Mouse (Mus musculus) heart, postnatal 0 days (tissue): ENCODE measurements around the gene Ctdnep1.

Experiments used
- CTCF ChIP-seq: IDR thresholded peaks from 2 replicates; pipeline ENCODE4 v1.5.1; 2016; ENCODE audit warnings: antibody characterized with exemption, control low read depth, low read depth
- EP300 ChIP-seq: IDR thresholded peaks from 2 replicates; pipeline ENCODE4 v1.6.1; 2016; ENCODE audit warnings: antibody characterized with exemption, low read depth

DNA sequence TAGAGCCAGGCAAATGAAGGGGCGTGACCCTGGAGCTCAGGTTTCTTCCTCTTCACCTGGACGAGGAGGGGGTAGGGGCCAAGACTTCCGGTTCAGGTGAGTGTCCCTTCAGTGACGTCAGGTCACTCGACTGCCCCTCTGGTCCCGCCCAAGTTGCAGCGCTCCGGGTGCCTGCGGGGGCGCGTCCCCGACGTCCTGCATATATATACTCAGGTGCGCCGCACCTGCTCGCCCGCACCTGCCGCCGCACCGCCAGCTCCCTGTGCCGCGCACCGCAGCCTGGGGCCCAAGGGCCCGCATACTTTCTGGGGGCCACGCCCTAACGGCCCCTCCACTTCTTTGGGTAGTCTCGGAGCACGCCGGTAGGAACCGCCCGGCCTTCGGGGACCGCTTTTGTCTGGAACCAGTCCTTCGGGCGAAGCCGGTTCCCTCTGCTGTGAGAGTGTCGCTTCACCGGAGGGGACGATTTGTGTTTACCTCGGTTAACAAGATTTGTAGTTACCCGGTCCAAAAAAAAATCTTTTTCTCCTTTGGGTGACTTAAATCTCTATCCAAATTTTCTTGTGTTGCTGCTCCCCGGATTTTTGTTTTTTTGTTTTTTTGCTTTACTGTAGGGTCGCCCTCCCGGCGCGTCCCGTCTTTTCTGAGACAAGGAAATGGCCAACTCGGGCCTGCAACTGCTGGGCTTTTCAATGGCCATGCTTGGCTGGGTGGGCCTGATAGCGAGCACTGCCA lies 15.5 kb upstream of the Ctdnep1 start:
- TF ChIP-seq CTCF (no peak), EP300 (no peak)
